Mouse (Mus musculus) limb, embryonic 10.5 days (tissue): ENCODE measurements around the gene Uap1. TPM values are rescaled to one million over a fixed set of nuclear protein-coding genes. Genes with fewer than 3 reads are reported as not detected.

Experiments
- DNase-seq: peaks from one replicate; pipeline ENCODE4 v3.0.0-alpha.2; 2017; ENCODE audit warnings: low spot score
- H3K27ac ChIP-seq: fragments of 300-500 bp; sonication (generic); 2 replicates; pipeline ENCODE4 v1.5.1; 2016; ENCODE audit warnings: mild to moderate bottlenecking
- H3K27me3 ChIP-seq: fragments of 300-500 bp; sonication (generic); 2 replicates; pipeline ENCODE4 v1.6.1; 2016; ENCODE audit warnings: low read depth, mild to moderate bottlenecking; ENCODE audit not compliant: poor library complexity, severe bottlenecking
- H3K36me3 ChIP-seq: fragments of 300-500 bp; sonication (generic); 2 replicates; pipeline ENCODE4 v1.6.1; 2016; ENCODE audit warnings: mild to moderate bottlenecking, moderate library complexity
- H3K4me1 ChIP-seq: fragments of 300-500 bp; sonication (generic); 2 replicates; pipeline ENCODE4 v1.6.1; 2016
- H3K4me3 ChIP-seq: fragments of 300-500 bp; sonication (generic); 2 replicates; pipeline ENCODE4 v1.5.1; 2016; ENCODE audit warnings: mild to moderate bottlenecking, moderate library complexity
- H3K9me3 ChIP-seq: fragments of 300-500 bp; sonication (generic); replicated peaks from 2 replicates; pipeline ENCODE4 v1.6.1; 2016; ENCODE audit warnings: mild to moderate bottlenecking
- WGBS: fragments of 180-500 bp; shearing (Covaris S2); methylation state at CpG from one replicate; pipeline ENCODE4 v1.1.7; 2016; 5-methylcytosine and 5-hydroxymethylcytosine counted together
- polyA plus RNA-seq: library from polyadenylated mRNA; unstranded; fragments of >200 nt; fragmentation: Nextera tagmentation; extraction: Ambion mirVana; gene quantifications from 2 replicates; pipeline ENCODE4 v1.2.1, GENCODE M21; 2016

The Uap1 gene
- polyA plus RNA-seq, 1 experiment from 2014 or later = 57.7 TPM

GRCm38 (mm10) chr1:170160397-170160938 is 14.3 kb downstream of the Uap1 start:
- Histone ChIP-seq H3K4me1 (no peaks in the 10 kb centered on the region), H3K4me3 (no peak overlapping the region), H3K27ac (no peak overlapping the region), H3K36me3 (peaks cover 64% of the 10 kb centered on the region), H3K27me3 (no peaks in the 10 kb centered on the region), H3K9me3 (no peaks in the 10 kb centered on the region)
- 78% methylated on average over 3 of the region's 3 CpGs for WGBS
- DNase-seq = no peak

GRCm38 (mm10) chr1:170159707-170160106 is 15.1 kb downstream of the Uap1 start:
- Histone ChIP-seq H3K4me3 (no peak overlapping the region), H3K9me3 (no peaks in the 10 kb centered on the region), H3K36me3 (peaks cover 64% of the 10 kb centered on the region), H3K4me1 (no peaks in the 10 kb centered on the region), H3K27me3 (no peaks in the 10 kb centered on the region), H3K27ac (no peak overlapping the region)
- DNase-seq = no peak
- 73% methylated on average over 2 of the region's 2 CpGs for WGBS

GRCm38 (mm10) chr1:170155761-170156160 is 19.0 kb downstream of the Uap1 start:
- Histone ChIP-seq H3K4me3 (no peak overlapping the region), H3K4me1 (no peaks in the 10 kb centered on the region), H3K36me3 (peaks cover 46% of the 10 kb centered on the region), H3K9me3 (no peaks in the 10 kb centered on the region), H3K27ac (no peak overlapping the region), H3K27me3 (no peaks in the 10 kb centered on the region)
- 93% methylated on average over 5 of the region's 5 CpGs for WGBS
- DNase-seq = no peak

GRCm38 (mm10) chr1:170155298-170155697 is 19.5 kb downstream of the Uap1 start:
- Histone ChIP-seq H3K4me3 (no peak overlapping the region), H3K36me3 (peaks cover 45% of the 10 kb centered on the region), H3K4me1 (no peaks in the 10 kb centered on the region), H3K27ac (no peak overlapping the region), H3K27me3 (no peaks in the 10 kb centered on the region), H3K9me3 (no peaks in the 10 kb centered on the region)
- DNase-seq = no peak
- WGBS = 84% methylated on average over 2 of the region's 2 CpGs

GRCm38 (mm10) chr1:170153986-170154385 is 20.8 kb downstream of the Uap1 start:
- no peaks in the 10 kb centered on the region for H3K9me3 ChIP-seq
- H3K4me1 ChIP-seq = no peaks in the 10 kb centered on the region
- no peak overlapping the region for H3K4me3 ChIP-seq
- DNase-seq = no peak
- H3K36me3 ChIP-seq = peaks cover 52% of the 10 kb centered on the region
- no peak overlapping the region for H3K27ac ChIP-seq
- 79% methylated on average over 8 of the region's 8 CpGs for WGBS
- no peaks in the 10 kb centered on the region for H3K27me3 ChIP-seq

GRCm38 (mm10) chr1:170152552-170152951 is 22.2 kb downstream of the Uap1 start:
- Histone ChIP-seq H3K4me3 (no peak overlapping the region), H3K36me3 (peaks cover 52% of the 10 kb centered on the region), H3K27me3 (no peaks in the 10 kb centered on the region), H3K27ac (no peak overlapping the region), H3K4me1 (no peaks in the 10 kb centered on the region), H3K9me3 (no peaks in the 10 kb centered on the region)
- WGBS = 90% methylated on average over 2 of the region's 2 CpGs
- no peak for DNase-seq

- H3K9me3 ChIP-seq = no peaks in the 10 kb centered on the region
- WGBS = 97% methylated on average over 6 of the region's 6 CpGs
- no peaks in the 10 kb centered on the region for H3K27me3 ChIP-seq
- no peak for DNase-seq
- no peak overlapping the region for H3K4me3 ChIP-seq
- no peak overlapping the region for H3K27ac ChIP-seq
- H3K4me1 ChIP-seq = no peaks in the 10 kb centered on the region
- peaks cover 48% of the 10 kb centered on the region for H3K36me3 ChIP-seq
These were observed 23.9 kb downstream of the Uap1 start for GRCm38 (mm10) chr1:170150870-170151269.

GRCm38 (mm10) chr1:170149756-170150155 is 25.0 kb downstream of the Uap1 start:
- 85% methylated on average over 4 of the region's 4 CpGs for WGBS
- DNase-seq = no peak
- no peaks in the 10 kb centered on the region for H3K27me3 ChIP-seq
- peaks cover 43% of the 10 kb centered on the region for H3K36me3 ChIP-seq
- H3K9me3 ChIP-seq = no peaks in the 10 kb centered on the region
- H3K4me1 ChIP-seq = no peaks in the 10 kb centered on the region
- H3K27ac ChIP-seq = no peak overlapping the region
- no peak overlapping the region for H3K4me3 ChIP-seq

GRCm38 (mm10) chr1:170148536-170148935 is 26.2 kb downstream of the Uap1 start:
- 92% methylated on average over 6 of the region's 6 CpGs for whole genome bisulfite sequencing
- H3K36me3 ChIP-seq = peaks cover 51% of the 10 kb centered on the region

GRCm38 (mm10) chr1:170147651-170148448 is 26.9 kb downstream of the Uap1 start:
- H3K27ac ChIP-seq = no peak overlapping the region
- no peak for DNase-seq
- peaks cover 57% of the 10 kb centered on the region for H3K36me3 ChIP-seq
- WGBS = 87% methylated on average over 9 of the region's 9 CpGs
- no peak overlapping the region for H3K4me3 ChIP-seq
- no peaks in the 10 kb centered on the region for H3K4me1 ChIP-seq
- H3K27me3 ChIP-seq = no peaks in the 10 kb centered on the region
- H3K9me3 ChIP-seq = no peaks in the 10 kb centered on the region

More at GRCm38 (mm10) chr1:170148536-170148935, 26.2 kb downstream of the Uap1 start:
- DNase-seq = no peak
- Histone ChIP-seq H3K27ac (no peak overlapping the region), H3K4me3 (no peak overlapping the region), H3K9me3 (no peaks in the 10 kb centered on the region), H3K27me3 (no peaks in the 10 kb centered on the region), H3K4me1 (no peaks in the 10 kb centered on the region)

GRCm38 (mm10) chr1:170145606-170146005 is 29.2 kb downstream of the Uap1 start:
- Histone ChIP-seq H3K36me3 (peaks cover 68% of the 10 kb centered on the region), H3K27me3 (no peaks in the 10 kb centered on the region), H3K4me3 (no peak overlapping the region), H3K27ac (no peak overlapping the region), H3K9me3 (no peaks in the 10 kb centered on the region), H3K4me1 (no peaks in the 10 kb centered on the region)
- WGBS = 92% methylated on average over 4 of the region's 4 CpGs
- DNase-seq = no peak

- no peak for DNase-seq
- Histone ChIP-seq H3K27me3 (no peaks in the 10 kb centered on the region), H3K4me1 (no peaks in the 10 kb centered on the region), H3K9me3 (no peaks in the 10 kb centered on the region), H3K4me3 (no peak overlapping the region), H3K27ac (no peak overlapping the region), H3K36me3 (peaks cover 44% of the 10 kb centered on the region)
- WGBS = 95% methylated on average over 8 of the region's 8 CpGs
These were observed 32.4 kb downstream of the Uap1 start for GRCm38 (mm10) chr1:170142256-170142871.

GRCm38 (mm10) chr1:170141626-170142025 is 33.1 kb downstream of the Uap1 start:
- Histone ChIP-seq H3K4me1 (no peaks in the 10 kb centered on the region), H3K9me3 (no peaks in the 10 kb centered on the region), H3K36me3 (peaks cover 40% of the 10 kb centered on the region), H3K27ac (no peak overlapping the region), H3K27me3 (no peaks in the 10 kb centered on the region), H3K4me3 (no peak overlapping the region)
- no peak for DNase-seq
- WGBS = 94% methylated on average over 5 of the region's 5 CpGs
